Mouse (Mus musculus) hindbrain, embryonic 11.5 days (tissue): ENCODE results near the gene Zmym1. TPM values are rescaled to one million over a fixed set of nuclear protein-coding genes. Genes with fewer than 3 reads are reported as not detected.
"Not testable (repeated sequence)": the region's sequence is repeated elsewhere in the genome, so short reads cannot be mapped to it uniquely, and the experiment has no call there.

Experiments used
- ATAC-seq: fragments of 200-750 bp; cut with Nextera tagmentation; 2 replicates; pipeline ENCODE4 v1.8.0; 2017; ENCODE audit warnings: mild to moderate bottlenecking, moderate TSS enrichment, moderate library complexity; ENCODE audit not compliant: low FRiP score
- DNase-seq: peaks from one replicate; pipeline ENCODE4 v3.0.0-alpha.2; 2015; ENCODE audit warnings: low spot score
- H3K27ac ChIP-seq: fragments of 300-500 bp; sonication (generic); 2 replicates; pipeline ENCODE4 v1.5.1; 2014; ENCODE audit warnings: mild to moderate bottlenecking, low read depth, low read length
- H3K27me3 ChIP-seq: fragments of 300-500 bp; sonication (generic); 2 replicates; pipeline ENCODE4 v1.6.1; 2014; ENCODE audit warnings: mild to moderate bottlenecking, low read length, moderate library complexity, mixed read lengths; ENCODE audit not compliant: control insufficient read depth, insufficient read depth
- H3K36me3 ChIP-seq: fragments of 300-500 bp; sonication (generic); 2 replicates; pipeline ENCODE4 v1.6.1; 2014; ENCODE audit warnings: mild to moderate bottlenecking, low read length, moderate library complexity, mixed read lengths; ENCODE audit not compliant: control insufficient read depth, insufficient read depth
- H3K4me1 ChIP-seq: fragments of 300-500 bp; sonication (generic); replicated peaks from 2 replicates; pipeline ENCODE4 v1.6.1; 2014; ENCODE audit warnings: low read length, mixed read lengths; ENCODE audit not compliant: control insufficient read depth, insufficient read depth
- H3K4me2 ChIP-seq: fragments of 300-500 bp; sonication (generic); replicated peaks from 2 replicates; pipeline ENCODE4 v1.6.1; 2014; ENCODE audit warnings: mild to moderate bottlenecking, low read depth, low read length
- H3K4me3 ChIP-seq: fragments of 300-500 bp; sonication (generic); 2 replicates; pipeline ENCODE4 v1.5.1; 2014; ENCODE audit warnings: low read depth, low read length
- H3K9ac ChIP-seq: fragments of 300-500 bp; sonication (generic); 2 replicates; pipeline ENCODE4 v1.6.1; 2014; ENCODE audit warnings: low read depth, low read length
- H3K9me3 ChIP-seq: fragments of 300-500 bp; sonication (generic); 2 replicates; pipeline ENCODE4 v1.6.1; 2016; ENCODE audit warnings: low read length; ENCODE audit not compliant: control insufficient read depth
- WGBS: fragments of 180-500 bp; shearing (Covaris S2); extraction: QIAGEN DNeasy Blood & Tissue Kit; methylation state at CpG from one replicate; pipeline ENCODE4 v1.1.7; 2014; 5-methylcytosine and 5-hydroxymethylcytosine counted together
- polyA plus RNA-seq: library from polyadenylated mRNA; unstranded; fragments of >200 nt; fragmentation: Nextera tagmentation; extraction: Ambion mirVana; gene quantifications from 2 replicates; pipeline ENCODE4 v1.2.1, GENCODE M21; 2014

Gene Zmym1
- polyA plus RNA-seq, 1 experiment from 2014 or later: 25.2 TPM

DNA sequence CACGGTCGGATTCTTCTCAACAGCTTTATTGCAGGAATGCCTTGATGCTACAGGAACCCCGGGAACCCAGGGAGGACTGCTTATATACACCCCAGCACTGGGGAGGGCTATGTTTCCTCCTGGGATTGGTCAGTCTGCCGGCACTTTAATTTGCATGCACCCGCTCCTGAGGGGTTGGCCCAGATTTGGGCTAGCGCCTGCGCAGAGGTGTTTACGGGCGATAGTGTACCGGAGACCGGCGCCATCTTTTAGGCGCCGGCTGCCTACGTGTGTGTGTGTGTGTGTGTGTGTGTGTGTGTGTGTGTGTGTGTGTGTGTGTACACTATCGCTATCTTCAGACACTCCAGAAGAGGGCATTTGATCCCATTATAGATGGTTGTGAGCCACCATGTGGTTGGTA is 61.6 kb downstream of the Zmym1 start:
- ATAC-seq, DNase-seq, H3K9me3 ChIP-seq, H3K4me3 ChIP-seq, H3K27me3 ChIP-seq, H3K4me2 ChIP-seq, H3K36me3 ChIP-seq, H3K9ac ChIP-seq, H3K4me1 ChIP-seq, H3K27ac ChIP-seq: not testable (repeated sequence)
- 92% methylated on average over 15 of the region's 16 CpGs for WGBS

Other genes starting within 250 kb of the Zmym1 start
- 25.2 and 38.8 TPM in 2 replicates for gene Zmym4, start 93.0 kb downstream of the Zmym1 start, polyA plus RNA-seq
- 170 and 176 TPM in 2 replicates for gene Sfpq, start 39.8 kb downstream of the Zmym1 start, polyA plus RNA-seq
- 27.5 and 31.3 TPM in 2 replicates for gene Zmym6, start 16.2 kb upstream of the Zmym1 start, polyA plus RNA-seq
- 14.0 and 14.2 TPM in 2 replicates for gene Tmem35b, start 62.5 kb upstream of the Zmym1 start, polyA plus RNA-seq
- gene Dlgap3, start 108.1 kb upstream of the Zmym1 start, polyA plus RNA-seq: 6.7 and 7.1 TPM in 2 replicates
- 59.3 and 59.7 TPM in 2 replicates for gene Smim12, start 182.6 kb upstream of the Zmym1 start, polyA plus RNA-seq